Mouse (Mus musculus): ENCODE data around the gene Pex6.

Pex6 gene

GRCm38 (mm10) chr17:46774131-46774472, 62.8 kb downstream of the Pex6 start:
- DNase-seq (ENCODE audit: low read depth, low spot score) = no peak

DNA sequence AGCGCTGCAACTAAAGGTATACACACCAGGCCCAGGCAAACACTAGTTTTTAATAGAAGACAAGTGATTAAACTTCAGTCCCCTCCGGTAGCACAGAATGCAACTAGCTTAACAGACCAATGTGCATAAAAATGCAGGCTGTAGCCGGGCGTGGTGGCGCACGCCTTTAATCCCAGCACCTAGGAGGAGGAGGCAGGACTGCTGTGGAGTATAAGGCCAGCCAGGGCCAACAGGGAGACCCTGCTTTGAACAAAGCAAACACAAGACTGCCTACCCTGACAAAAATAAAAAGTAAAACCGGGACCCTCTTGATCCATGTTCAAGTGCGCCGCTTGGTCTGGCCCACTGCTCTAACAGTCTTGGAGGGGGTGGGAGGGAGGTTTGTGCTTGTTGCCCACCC, 63.8 kb downstream of the Pex6 start:
- no peak for DNase-seq (ENCODE audit: low read depth, low spot score)
